22 mouse cellular contexts compared by ENCODE assay signal in genomic region chr7:78061631-78062030, GRCm38 (mm10).
DNase-seq lines count a peak whose midpoint lies in the region; ATAC-seq and TF ChIP-seq lines count a peak whose summit lies in the region.
"Had no signal": no experiment of that assay in that cellular context is flagged by ENCODE, and none has a peak within 500 bp of the region (broad histone marks: within the 10 kb centered on the region; RNA-seq: fewer than 3 reads in every experiment).

No protein-coding gene starts in this region.

- no peaks in the 10 kb centered on the region for H3K36me3 ChIP-seq in lung, postnatal 0 days (ENCODE audit: insufficient read depth, low read length)
- H3K36me3 ChIP-seq: embryonic facial prominence, embryonic 12.5 days; heart, embryonic 15.5 days; hindbrain, embryonic 10.5 days; intestine, embryonic 15.5 days had no signal

- peak; percentile 21 to 76 for DNase-seq in adrenal gland, adult (ENCODE audit: inconsistent age in 2 of 2, low spot score in 1 of 2)
- DNase-seq in adrenal gland, postnatal 14 days: no peak
- no peak for DNase-seq in gastrocnemius, adult 2 months
- DNase-seq in gastrocnemius, postnatal 14 days: no peak
- DNase-seq in lung, postnatal 0 days (ENCODE audit: low spot score): peak; percentile 8
- DNase-seq in lung, postnatal 10 days: no peak
- DNase-seq in frontal cortex, postnatal 14 days (ENCODE audit: low spot score in 2 of 2): no peak
- DNase-seq: cerebellum, adult 11-12 months; cerebellum, adult 9-10 months; cerebellum, postnatal 25 days; heart, adult 2 months; heart, postnatal 14 days; kidney, adult 18-20 months had no signal

- TF ChIP-seq CTCF in gastrocnemius, adult 2 months (IDR thresholded peaks at IDR 0.05): no peak
- no peak for TF ChIP-seq CTCF in lung, postnatal 0 days (IDR thresholded peaks at IDR 0.05)

- H3K4me3 ChIP-seq in gastrocnemius, adult 2 months: no peak overlapping the region
- H3K4me3 ChIP-seq in lung, postnatal 0 days (ENCODE audit: low read depth, low read length): no peak overlapping the region
- H3K4me3 ChIP-seq: embryonic facial prominence, embryonic 12.5 days; heart, adult 2 months; heart, embryonic 15.5 days; hindbrain, embryonic 10.5 days; intestine, embryonic 15.5 days had no signal

- 60% methylated on average over 1 of the region's 1 CpGs for WGBS in lung, postnatal 0 days

- no peaks in the 10 kb centered on the region for H3K27me3 ChIP-seq in lung, postnatal 0 days (replicated peaks; ENCODE audit: insufficient read depth, low read length)
- H3K27me3 ChIP-seq: embryonic facial prominence, embryonic 12.5 days; heart, embryonic 15.5 days; intestine, embryonic 15.5 days; Patski had no signal

- H3K27ac ChIP-seq in gastrocnemius, adult 2 months: 0 out of 2 replicates have a peak overlapping the region, but pooled peaks have one; percentile 5
- no peak overlapping the region for H3K27ac ChIP-seq in lung, postnatal 0 days (ENCODE audit: low read length)
- H3K27ac ChIP-seq: embryonic facial prominence, embryonic 12.5 days; heart, adult 2 months; heart, embryonic 15.5 days; hindbrain, embryonic 10.5 days; hindbrain, embryonic 14.5 days; intestine, embryonic 15.5 days had no signal

- no peak for ATAC-seq in lung, postnatal 0 days
- ATAC-seq: activated CD4-positive, CD25-positive, alpha-beta regulatory T cell, adult 4 months; forebrain, embryonic 16.5 days; intestine, embryonic 15.5 days; Patski had no signal

- H3K9me3 ChIP-seq in lung, postnatal 0 days (ENCODE audit: low read length): no peaks in the 10 kb centered on the region
- H3K9me3 ChIP-seq: embryonic facial prominence, embryonic 12.5 days; heart, embryonic 15.5 days; hindbrain, embryonic 10.5 days; intestine, embryonic 15.5 days had no signal

- no peaks in the 10 kb centered on the region for H3K4me1 ChIP-seq in lung, postnatal 0 days (ENCODE audit: insufficient read depth, low read depth, low read length)
- H3K4me1 ChIP-seq: embryonic facial prominence, embryonic 12.5 days; heart, embryonic 15.5 days; hindbrain, embryonic 10.5 days; intestine, embryonic 15.5 days had no signal

- no peak overlapping the region for H3K9ac ChIP-seq in lung, postnatal 0 days (replicated peaks; ENCODE audit: low read depth)
- H3K9ac ChIP-seq: embryonic facial prominence, embryonic 12.5 days; heart, embryonic 15.5 days; hindbrain, embryonic 14.5 days; intestine, embryonic 15.5 days had no signal

- TF ChIP-seq EP300 in lung, postnatal 0 days (IDR thresholded peaks at IDR 0.05): no peak

- no peak overlapping the region for H3K4me2 ChIP-seq in lung, postnatal 0 days (replicated peaks; ENCODE audit: low read depth, low read length)
- H3K4me2 ChIP-seq: embryonic facial prominence, embryonic 12.5 days; heart, embryonic 11.5 days; heart, embryonic 15.5 days; hindbrain, embryonic 14.5 days; intestine, embryonic 15.5 days had no signal

- intact Hi-C loops in gastrocnemius, adult 2 months (cut with DNase I): no loop called here
- intact Hi-C loops in gastrocnemius, postnatal 14 days (cut with DNase I; ENCODE audit: low total_unique reads): no loop called here

Comparison
In these comparisons a context has a peak if more than half of its experiments do, and no peak if none do; other contexts are left out.
1. DNase-seq: peak in adrenal gland, adult (2 of 2) and lung, postnatal 0 days (single experiment); none in adrenal gland, postnatal 14 days (single experiment), gastrocnemius, adult 2 months (single experiment), gastrocnemius, postnatal 14 days (single experiment), lung, postnatal 10 days (single experiment) and frontal cortex, postnatal 14 days (0 of 2).